Mouse (Mus musculus) liver, embryonic 12.5 days (tissue): ENCODE data around the gene Apoa5. TPM values are rescaled to one million over a fixed set of nuclear protein-coding genes. Genes with fewer than 3 reads are reported as not detected.
A peak's percentile ranks its signal among the peaks of the same experiment; 100 is the strongest.

Experiments
- ATAC-seq: fragments of 200-750 bp; cut with Nextera tagmentation; 2 replicates; pipeline ENCODE4 v1.8.0; 2017; ENCODE audit warnings: moderate number of reproducible peaks, mild to moderate bottlenecking, moderate library complexity
- H3K27ac ChIP-seq: fragments of 300-500 bp; sonication (generic); 2 replicates; pipeline ENCODE4 v1.5.1; 2016; ENCODE audit warnings: mild to moderate bottlenecking
- H3K27me3 ChIP-seq: fragments of 300-500 bp; sonication (generic); replicated peaks from 2 replicates; pipeline ENCODE4 v1.6.1; 2016; ENCODE audit warnings: mild to moderate bottlenecking, moderate library complexity
- H3K36me3 ChIP-seq: fragments of 300-500 bp; sonication (generic); 2 replicates; pipeline ENCODE4 v1.6.1; 2016; ENCODE audit warnings: mild to moderate bottlenecking, moderate library complexity
- H3K4me1 ChIP-seq: fragments of 300-500 bp; sonication (generic); 2 replicates; pipeline ENCODE4 v1.6.1; 2016
- H3K4me2 ChIP-seq: fragments of 300-500 bp; sonication (generic); 2 replicates; pipeline ENCODE4 v1.6.1; 2016; ENCODE audit warnings: mild to moderate bottlenecking, moderate library complexity
- H3K4me3 ChIP-seq: fragments of 300-500 bp; sonication (generic); 2 replicates; pipeline ENCODE4 v1.5.1; 2016; ENCODE audit warnings: mild to moderate bottlenecking, moderate library complexity
- H3K9ac ChIP-seq: fragments of 300-500 bp; sonication (generic); 2 replicates; pipeline ENCODE4 v1.6.1; 2016; ENCODE audit warnings: mild to moderate bottlenecking, moderate library complexity
- H3K9me3 ChIP-seq: fragments of 300-500 bp; sonication (generic); replicated peaks from 2 replicates; pipeline ENCODE4 v1.6.1; 2016; ENCODE audit warnings: mild to moderate bottlenecking, moderate library complexity
- WGBS: fragments of 180-500 bp; shearing (Covaris S2); methylation state at CpG from one replicate; pipeline ENCODE4 v1.1.7; 2016; ENCODE audit not compliant: insufficient replicate concordance; 5-methylcytosine and 5-hydroxymethylcytosine counted together
- polyA plus RNA-seq: library from polyadenylated mRNA; unstranded; fragments of >200 nt; fragmentation: Nextera tagmentation; extraction: Ambion mirVana; gene quantifications from 2 replicates; pipeline ENCODE4 v1.2.1, GENCODE M21; 2016

Gene Apoa5
- polyA plus RNA-seq, 1 experiment from 2014 or later = 0.33 TPM

GRCm38 (mm10) chr9:46240526-46241153 is 27.8 kb upstream of the Apoa5 start, which contains the start of gene Apoa4:
TSS of gene Apoa4 (plus strand) at chr9:46240696.
- no peak within 1 kb of the TSS for H3K4me2 ChIP-seq
- H3K36me3 ChIP-seq = no peaks in the 10 kb centered on the region
- no peak within 1 kb of the TSS for H3K9ac ChIP-seq
- H3K9me3 ChIP-seq = no peaks in the 10 kb centered on the region
- peaks cover 32% of the 10 kb centered on the region; the same call in 1 of the 2 replicates for H3K27me3 ChIP-seq
- 46% methylated on average over 7 of the region's 7 CpGs for WGBS
- no peak within 1 kb of the TSS for H3K27ac ChIP-seq
- ATAC-seq = no peak
- peaks cover 8% of the 10 kb centered on the region for H3K4me1 ChIP-seq
- H3K4me3 ChIP-seq = no peak within 1 kb of the TSS

DNA sequence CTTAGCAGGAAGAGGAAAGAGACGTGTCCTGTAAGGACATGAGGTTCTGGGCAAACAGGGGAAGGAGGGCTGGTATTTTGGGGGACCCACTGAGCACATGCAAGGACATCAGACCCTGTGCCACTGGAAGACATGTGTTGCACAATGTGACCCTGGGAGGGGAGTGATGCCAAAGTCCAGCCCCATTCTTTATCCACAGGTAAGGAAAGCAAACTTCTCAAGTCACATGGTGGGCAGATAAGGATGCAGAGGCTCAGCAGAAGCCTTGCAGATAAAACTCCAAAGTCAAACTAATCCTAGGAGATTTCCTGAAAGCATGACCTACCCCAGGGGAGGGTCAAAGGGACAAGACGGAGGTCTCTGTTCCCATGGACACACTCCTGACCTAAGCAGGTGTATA is 26.6 kb upstream of the Apoa5 start:
- Histone ChIP-seq H3K27me3 (peaks cover 32% of the 10 kb centered on the region; the same call in 1 of the 2 replicates), H3K4me2 (no peak overlapping the region), H3K36me3 (no peaks in the 10 kb centered on the region), H3K9me3 (no peaks in the 10 kb centered on the region), H3K4me3 (no peak overlapping the region), H3K27ac (no peak overlapping the region), H3K4me1 (no peaks in the 10 kb centered on the region; the same call in none of the 2 replicates), H3K9ac (no peak overlapping the region)
- ATAC-seq = no peak
- 61% methylated on average over 2 of the region's 2 CpGs for WGBS

GRCm38 (mm10) chr9:46243122-46243521 is 25.3 kb upstream of the Apoa5 start:
- no peak overlapping the region for H3K4me2 ChIP-seq
- H3K27me3 ChIP-seq = peaks cover 29% of the 10 kb centered on the region; the same call in 1 of the 2 replicates
- H3K4me1 ChIP-seq = no peaks in the 10 kb centered on the region; the same call in 1 of the 2 replicates
- H3K9ac ChIP-seq = no peak overlapping the region
- no peaks in the 10 kb centered on the region for H3K9me3 ChIP-seq
- no peak overlapping the region for H3K27ac ChIP-seq
- no peak overlapping the region for H3K4me3 ChIP-seq
- ATAC-seq = no peak
- 63% methylated on average over 4 of the region's 4 CpGs for WGBS
- H3K36me3 ChIP-seq = no peaks in the 10 kb centered on the region

- H3K4me2 ChIP-seq = no peak overlapping the region
- H3K9me3 ChIP-seq = no peaks in the 10 kb centered on the region
- 67% methylated on average over 8 of the region's 8 CpGs for WGBS
- peaks cover 26% of the 10 kb centered on the region; the same call in 1 of the 2 replicates for H3K27me3 ChIP-seq
- H3K27ac ChIP-seq = no peak overlapping the region
- no peak for ATAC-seq
- H3K4me3 ChIP-seq = no peak overlapping the region
- H3K4me1 ChIP-seq = no peaks in the 10 kb centered on the region; the same call in 1 of the 2 replicates
- H3K36me3 ChIP-seq = no peaks in the 10 kb centered on the region
- no peak overlapping the region for H3K9ac ChIP-seq
Observed at GRCm38 (mm10) chr9:46243584-46243983, 24.8 kb upstream of the Apoa5 start.

GRCm38 (mm10) chr9:46246752-46247324 is 21.6 kb upstream of the Apoa5 start:
- peak overlapping the region; percentile 25 for H3K4me2 ChIP-seq
- H3K27ac ChIP-seq = no peak overlapping the region
- ATAC-seq = peak; percentile 40; the same call in 1 of the 2 replicates
- H3K9ac ChIP-seq = no peak overlapping the region
- no peaks in the 10 kb centered on the region; the same call in 1 of the 2 replicates for H3K4me1 ChIP-seq
- no peaks in the 10 kb centered on the region for H3K9me3 ChIP-seq
- no peaks in the 10 kb centered on the region for H3K36me3 ChIP-seq
- H3K27me3 ChIP-seq = peaks cover 13% of the 10 kb centered on the region; the same call in 1 of the 2 replicates
- WGBS = 28% methylated on average over 11 of the region's 11 CpGs
- H3K4me3 ChIP-seq = no peak overlapping the region

DNA sequence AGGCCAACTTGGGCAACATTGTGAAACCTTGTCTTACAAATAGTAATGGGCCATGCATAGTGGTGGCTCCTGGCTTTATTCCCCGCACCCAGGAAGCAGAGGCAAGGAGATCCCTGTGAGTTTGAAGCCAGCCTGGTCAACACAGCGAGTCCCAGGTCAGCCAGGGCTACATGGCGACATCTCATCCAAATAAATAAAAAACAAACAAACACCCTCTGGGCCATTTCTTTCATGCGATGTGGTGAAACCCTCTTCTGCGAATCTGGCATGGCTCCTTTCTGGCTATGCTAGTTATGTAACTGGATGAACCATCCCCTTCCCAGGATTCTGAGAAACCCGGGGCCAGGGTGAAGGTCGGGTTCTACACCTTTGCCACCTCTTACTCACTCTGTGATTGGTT is 12.3 kb upstream of the Apoa5 start:
- Histone ChIP-seq H3K27ac (no peak overlapping the region), H3K4me1 (0 out of 2 replicates have a peak, but pooled peaks cover 9% of the 10 kb centered on the region), H3K9ac (no peak overlapping the region), H3K27me3 (no peaks in the 10 kb centered on the region), H3K36me3 (no peaks in the 10 kb centered on the region), H3K9me3 (no peaks in the 10 kb centered on the region), H3K4me2 (no peak overlapping the region), H3K4me3 (no peak overlapping the region)
- no peak for ATAC-seq
- 72% methylated on average over 7 of the region's 7 CpGs for WGBS

GRCm38 (mm10) chr9:46256658-46257385 is 11.6 kb upstream of the Apoa5 start:
- Histone ChIP-seq H3K4me2 (no peak overlapping the region), H3K27ac (no peak overlapping the region), H3K36me3 (no peaks in the 10 kb centered on the region), H3K4me1 (0 out of 2 replicates have a peak, but pooled peaks cover 9% of the 10 kb centered on the region), H3K9ac (no peak overlapping the region), H3K4me3 (no peak overlapping the region), H3K9me3 (no peaks in the 10 kb centered on the region), H3K27me3 (no peaks in the 10 kb centered on the region)
- no peak for ATAC-seq
- 68% methylated on average over 10 of the region's 10 CpGs for WGBS

DNA sequence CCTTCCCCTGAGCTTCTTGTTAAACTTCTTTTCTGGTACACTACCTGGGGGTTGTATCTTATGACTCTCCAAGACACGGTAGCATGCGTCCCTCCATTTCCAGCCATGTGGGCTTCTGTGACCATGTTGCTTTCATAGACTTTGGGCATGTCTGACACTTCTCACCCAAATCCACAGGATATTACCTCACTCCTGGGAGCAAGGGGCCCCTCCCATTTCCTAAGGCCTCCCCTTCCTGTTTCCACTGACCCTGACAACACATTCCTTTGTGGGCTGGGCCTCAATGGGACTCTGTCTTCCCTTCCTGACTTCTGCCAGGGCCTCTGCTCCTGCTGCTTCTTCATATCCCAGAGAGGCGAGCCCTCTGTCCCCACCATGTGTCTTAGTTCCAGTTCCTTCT is 10.9 kb upstream of the Apoa5 start:
- 0 out of 2 replicates have a peak, but pooled peaks have one; percentile 21 for ATAC-seq
- H3K4me1 ChIP-seq = 0 out of 2 replicates have a peak, but pooled peaks cover 9% of the 10 kb centered on the region
- no peak overlapping the region for H3K4me3 ChIP-seq
- WGBS = 60% methylated on average over 3 of the region's 3 CpGs
- no peaks in the 10 kb centered on the region for H3K36me3 ChIP-seq
- no peak overlapping the region for H3K4me2 ChIP-seq
- H3K27me3 ChIP-seq = no peaks in the 10 kb centered on the region
- no peaks in the 10 kb centered on the region for H3K9me3 ChIP-seq
- H3K27ac ChIP-seq = no peak overlapping the region
- H3K9ac ChIP-seq = no peak overlapping the region

DNA sequence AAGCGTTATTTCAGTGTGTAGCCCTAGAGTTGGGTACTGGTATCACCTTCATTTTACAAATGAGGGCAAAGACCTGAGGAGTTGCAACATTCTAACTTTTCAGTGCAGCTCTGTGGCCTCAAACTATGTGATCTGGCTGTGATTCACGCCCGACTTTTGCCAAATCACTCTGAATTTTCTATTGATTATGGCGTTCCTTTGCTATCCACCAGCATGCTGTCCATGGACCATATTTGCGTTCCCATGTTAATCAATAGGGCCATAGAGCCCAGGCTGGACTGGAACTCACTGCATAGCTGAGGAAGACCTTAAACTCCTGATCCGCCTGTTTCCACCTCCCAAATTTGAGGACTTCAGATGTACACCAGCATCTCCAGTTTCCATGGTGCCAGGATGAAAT is 9.3 kb upstream of the Apoa5 start:
- Histone ChIP-seq H3K9ac (no peak overlapping the region), H3K4me2 (no peak overlapping the region), H3K27ac (no peak overlapping the region), H3K4me3 (no peak overlapping the region), H3K36me3 (no peaks in the 10 kb centered on the region), H3K27me3 (no peaks in the 10 kb centered on the region), H3K9me3 (no peaks in the 10 kb centered on the region), H3K4me1 (0 out of 2 replicates have a peak, but pooled peaks cover 9% of the 10 kb centered on the region)
- WGBS = 78% methylated on average over 6 of the region's 6 CpGs
- no peak for ATAC-seq

DNA sequence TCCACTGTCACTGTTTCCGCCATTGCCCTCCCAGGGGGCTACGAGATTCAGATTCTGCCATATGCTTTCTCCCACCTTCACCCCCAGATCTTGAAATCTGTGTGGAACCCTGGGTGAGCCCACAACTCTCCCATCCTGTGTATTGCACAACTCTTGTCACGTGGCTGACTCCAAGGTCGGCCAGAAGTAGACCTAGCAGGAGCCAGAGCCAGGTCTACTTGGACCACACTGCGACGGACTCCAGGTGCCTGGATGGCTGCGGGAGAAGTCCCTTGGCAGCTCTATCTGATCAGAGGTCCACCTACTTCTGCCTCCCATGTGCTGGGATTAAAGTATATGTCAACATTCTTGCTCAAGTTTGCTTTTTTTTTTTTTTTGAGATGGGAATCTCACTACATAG is 7.3 kb upstream of the Apoa5 start:
- no peak for ATAC-seq
- no peaks in the 10 kb centered on the region for H3K36me3 ChIP-seq
- H3K9ac ChIP-seq = no peak overlapping the region
- no peaks in the 10 kb centered on the region for H3K27me3 ChIP-seq
- H3K4me1 ChIP-seq = 0 out of 2 replicates have a peak, but pooled peaks cover 9% of the 10 kb centered on the region
- no peak overlapping the region for H3K27ac ChIP-seq
- H3K9me3 ChIP-seq = no peaks in the 10 kb centered on the region
- H3K4me2 ChIP-seq = no peak overlapping the region
- 61% methylated on average over 7 of the region's 7 CpGs for WGBS
- no peak overlapping the region for H3K4me3 ChIP-seq

GRCm38 (mm10) chr9:46269125-46269524 is 692 bp downstream of the Apoa5 start:
- no peak for ATAC-seq
- Histone ChIP-seq H3K27ac (no peak overlapping the region), H3K9me3 (no peaks in the 10 kb centered on the region), H3K4me1 (peaks cover 22% of the 10 kb centered on the region), H3K27me3 (peaks cover 36% of the 10 kb centered on the region), H3K36me3 (peaks cover under 1% of the 10 kb centered on the region; the same call in 1 of the 2 replicates), H3K4me3 (no peak overlapping the region), H3K9ac (no peak overlapping the region), H3K4me2 (no peak overlapping the region)
- 73% methylated on average over 5 of the region's 5 CpGs for WGBS

GRCm38 (mm10) chr9:46270782-46271181 is 2.3 kb downstream of the Apoa5 start:
- no peaks in the 10 kb centered on the region for H3K9me3 ChIP-seq
- no peak for ATAC-seq
- no peak overlapping the region for H3K27ac ChIP-seq
- no peak overlapping the region for H3K4me2 ChIP-seq
- H3K4me3 ChIP-seq = no peak overlapping the region
- peaks cover 17% of the 10 kb centered on the region for H3K36me3 ChIP-seq
- H3K4me1 ChIP-seq = peaks cover 28% of the 10 kb centered on the region
- 75% methylated on average over 4 of the region's 4 CpGs for WGBS
- H3K9ac ChIP-seq = no peak overlapping the region
- peaks cover 36% of the 10 kb centered on the region for H3K27me3 ChIP-seq
